Mouse (Mus musculus) limb, embryonic 11.5 days (tissue): ENCODE measurements around the gene Skap1. TPM values are rescaled to one million over a fixed set of nuclear protein-coding genes. Genes with fewer than 3 reads are reported as not detected.
A peak's percentile ranks its signal among the peaks of the same experiment; 100 is the strongest.

Source experiments
- ATAC-seq: fragments of 200-750 bp; cut with Nextera tagmentation; 2 replicates; pipeline ENCODE4 v1.8.0; 2017; ENCODE audit warnings: low read depth; ENCODE audit not compliant: insufficient number of reproducible peaks, low FRiP score, low TSS enrichment
- DNase-seq: peaks from one replicate; pipeline ENCODE4 v3.0.0-alpha.2; 2015; ENCODE audit warnings: low spot score
- H3K27ac ChIP-seq: fragments of 300-500 bp; sonication (generic); replicated peaks from 2 replicates; pipeline ENCODE4 v1.5.1; 2014; ENCODE audit warnings: low read depth, mild to moderate bottlenecking, low read length
- H3K27me3 ChIP-seq: fragments of 300-500 bp; sonication (generic); 2 replicates; pipeline ENCODE4 v1.6.1; 2014; ENCODE audit warnings: mild to moderate bottlenecking, low read length, mixed read lengths; ENCODE audit not compliant: control insufficient read depth, insufficient read depth
- H3K36me3 ChIP-seq: fragments of 300-500 bp; sonication (generic); 2 replicates; pipeline ENCODE4 v1.6.1; 2014; ENCODE audit warnings: mild to moderate bottlenecking, low read length, moderate library complexity, mixed read lengths; ENCODE audit not compliant: control insufficient read depth, insufficient read depth
- H3K4me1 ChIP-seq: fragments of 300-500 bp; sonication (generic); 2 replicates; pipeline ENCODE4 v1.6.1; 2014; ENCODE audit warnings: low read length, mixed read lengths; ENCODE audit not compliant: control insufficient read depth, insufficient read depth
- H3K4me2 ChIP-seq: fragments of 300-500 bp; sonication (generic); 2 replicates; pipeline ENCODE4 v1.6.1; 2014; ENCODE audit warnings: low read depth, mild to moderate bottlenecking, moderate library complexity; ENCODE audit not compliant: severe bottlenecking
- H3K4me3 ChIP-seq: fragments of 300-500 bp; sonication (generic); 2 replicates; pipeline ENCODE4 v1.5.1; 2014; ENCODE audit warnings: low read depth, low read length
- H3K9ac ChIP-seq: fragments of 300-500 bp; sonication (generic); 2 replicates; pipeline ENCODE4 v1.6.1; 2014; ENCODE audit warnings: mild to moderate bottlenecking, low read length
- H3K9me3 ChIP-seq: fragments of 300-500 bp; sonication (generic); 2 replicates; pipeline ENCODE4 v1.6.1; 2016; ENCODE audit warnings: low read length; ENCODE audit not compliant: control insufficient read depth
- WGBS: fragments of 180-500 bp; shearing (Covaris S2); extraction: QIAGEN DNeasy Blood & Tissue Kit; methylation state at CpG from one replicate; pipeline ENCODE4 v1.1.7; 2014; 5-methylcytosine and 5-hydroxymethylcytosine counted together
- polyA plus RNA-seq: library from polyadenylated mRNA; unstranded; fragments of >200 nt; fragmentation: Nextera tagmentation; extraction: Ambion mirVana; gene quantifications from 2 replicates; pipeline ENCODE4 v1.2.1, GENCODE M21; 2014

Skap1 gene
- polyA plus RNA-seq, 1 experiment from 2014 or later: 0.27 TPM

GRCm38 (mm10) chr11:96760042-96760441, 295.6 kb downstream of the Skap1 start:
- Histone ChIP-seq H3K4me1 (no peaks in the 10 kb centered on the region), H3K4me2 (no peak overlapping the region), H3K36me3 (no peaks in the 10 kb centered on the region), H3K4me3 (no peak overlapping the region), H3K9ac (no peak overlapping the region), H3K27me3 (no peaks in the 10 kb centered on the region), H3K27ac (no peak overlapping the region), H3K9me3 (no peaks in the 10 kb centered on the region)
- DNase-seq (peak; percentile 53), ATAC-seq (no peak)
- 42% methylated on average over 3 of the region's 3 CpGs for WGBS

DNA sequence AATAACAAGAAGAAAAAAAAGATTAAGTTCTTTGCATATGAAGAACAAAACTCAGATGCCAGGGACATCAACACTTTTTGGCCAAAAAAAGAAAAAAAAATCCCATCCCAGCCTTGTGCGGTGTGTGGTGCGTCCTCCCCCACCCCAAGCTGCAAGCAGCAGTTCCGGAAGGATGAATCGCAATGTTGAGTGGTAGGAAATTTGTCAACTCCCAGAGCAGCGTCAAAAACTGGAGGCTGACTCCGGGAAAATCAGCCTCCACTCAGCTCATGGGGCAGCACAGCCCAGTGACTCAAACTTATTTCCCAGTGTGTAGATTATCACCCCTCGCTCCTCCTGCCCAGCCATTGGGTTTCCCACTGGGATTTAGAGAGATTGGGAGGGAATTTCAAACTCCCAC, 297.6 kb downstream of the Skap1 start:
- Histone ChIP-seq H3K4me1 (no peaks in the 10 kb centered on the region; the same call in 1 of the 2 replicates), H3K9me3 (no peaks in the 10 kb centered on the region), H3K27me3 (no peaks in the 10 kb centered on the region), H3K4me3 (no peak overlapping the region), H3K27ac (no peak overlapping the region), H3K4me2 (no peak overlapping the region), H3K36me3 (no peaks in the 10 kb centered on the region), H3K9ac (no peak overlapping the region)
- no peak for ATAC-seq
- no peak for DNase-seq
- 73% methylated on average over 7 of the region's 7 CpGs for WGBS

GRCm38 (mm10) chr11:96762742-96763470, 298.5 kb downstream of the Skap1 start:
- Histone ChIP-seq H3K4me1 (peaks cover 5% of the 10 kb centered on the region; the same call in 1 of the 2 replicates), H3K27ac (no peak overlapping the region), H3K9ac (no peak overlapping the region), H3K27me3 (no peaks in the 10 kb centered on the region), H3K36me3 (no peaks in the 10 kb centered on the region), H3K9me3 (no peaks in the 10 kb centered on the region), H3K4me2 (no peak overlapping the region), H3K4me3 (no peak overlapping the region)
- DNase-seq (no peak), ATAC-seq (no peak)
- WGBS: 65% methylated on average over 15 of the region's 15 CpGs

DNA sequence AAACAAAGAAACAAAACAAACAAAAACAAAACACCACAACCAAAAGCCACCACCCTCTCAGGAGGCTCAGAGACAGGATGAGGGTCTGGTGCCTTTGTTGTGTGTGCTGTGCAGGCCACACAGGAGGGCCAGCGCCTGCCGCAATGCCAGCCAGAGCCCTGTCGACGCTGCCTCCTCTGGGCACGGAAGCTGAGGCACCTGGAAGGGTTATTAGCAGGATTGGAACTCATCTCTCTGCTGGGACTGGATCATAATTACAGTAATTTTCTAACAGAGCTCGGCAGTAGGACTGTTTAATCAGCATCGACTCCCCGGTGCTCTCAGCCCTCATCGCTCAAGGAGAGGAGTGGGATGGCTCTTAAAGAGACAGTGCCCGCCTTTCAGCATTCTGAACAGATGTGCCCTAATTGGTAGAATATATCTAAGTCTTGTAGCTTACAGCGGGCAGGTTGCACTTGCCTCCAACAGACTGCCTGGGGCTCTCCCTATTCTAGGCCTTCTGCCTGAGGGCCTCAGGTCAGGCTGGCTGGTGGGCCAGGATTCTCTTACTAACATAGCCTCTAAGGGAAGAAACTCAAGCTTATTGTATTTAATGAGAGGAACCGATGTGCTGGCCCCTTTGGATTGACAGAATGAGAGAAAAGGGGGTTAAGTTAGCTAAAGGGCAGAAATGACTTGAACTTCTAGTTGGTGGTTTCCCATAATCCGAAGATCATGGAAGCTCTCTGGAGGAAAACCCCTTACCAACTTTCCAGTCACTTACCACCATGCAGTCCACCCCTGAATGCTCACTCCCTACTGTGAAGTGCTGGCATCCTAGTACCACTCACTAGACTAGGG, 300.3 kb downstream of the Skap1 start:
- no peaks in the 10 kb centered on the region for H3K9me3 ChIP-seq
- H3K27me3 ChIP-seq: no peaks in the 10 kb centered on the region
- H3K36me3 ChIP-seq: no peaks in the 10 kb centered on the region
- no peak overlapping the region for H3K4me2 ChIP-seq
- no peak overlapping the region for H3K9ac ChIP-seq
- peaks cover 5% of the 10 kb centered on the region; the same call in 1 of the 2 replicates for H3K4me1 ChIP-seq
- no peak overlapping the region for H3K4me3 ChIP-seq
- DNase-seq (no peak), ATAC-seq (no peak)
- 42% methylated on average over 13 of the region's 13 CpGs for WGBS
- no peak overlapping the region for H3K27ac ChIP-seq

DNA sequence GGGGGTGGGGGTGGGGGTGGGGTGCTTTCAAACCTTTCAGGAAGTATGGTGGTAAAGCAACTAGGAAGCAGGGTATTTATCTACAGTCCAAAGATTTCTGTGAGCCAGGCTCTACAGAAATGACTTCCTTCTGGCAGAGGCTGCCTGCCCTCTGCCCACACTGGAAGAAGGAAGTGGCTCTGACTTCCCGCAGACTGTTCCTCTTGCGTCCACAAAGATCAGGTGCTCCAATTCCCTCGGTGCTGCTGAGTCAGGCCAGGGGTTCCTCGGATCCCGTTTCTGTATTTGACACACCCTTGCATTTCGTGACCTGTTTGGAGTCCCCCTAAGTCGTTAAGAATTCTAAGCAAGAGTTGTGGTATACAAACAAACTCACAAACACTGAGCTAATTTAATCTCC, 301.3 kb downstream of the Skap1 start:
- Histone ChIP-seq H3K4me1 (peaks cover 5% of the 10 kb centered on the region; the same call in 1 of the 2 replicates), H3K4me3 (no peak overlapping the region), H3K9me3 (no peaks in the 10 kb centered on the region), H3K27me3 (no peaks in the 10 kb centered on the region), H3K4me2 (no peak overlapping the region), H3K27ac (no peak overlapping the region), H3K9ac (no peak overlapping the region), H3K36me3 (peaks cover 3% of the 10 kb centered on the region; the same call in 1 of the 2 replicates)
- ATAC-seq: no peak
- DNase-seq: no peak
- 74% methylated on average over 7 of the region's 7 CpGs for WGBS

GRCm38 (mm10) chr11:96766555-96766954, 302.2 kb downstream of the Skap1 start:
- WGBS: 81% methylated on average over 12 of the region's 12 CpGs
- Histone ChIP-seq H3K9me3 (no peaks in the 10 kb centered on the region), H3K27me3 (no peaks in the 10 kb centered on the region), H3K4me3 (no peak overlapping the region), H3K36me3 (peaks cover 10% of the 10 kb centered on the region; the same call in 1 of the 2 replicates), H3K4me2 (no peak overlapping the region), H3K4me1 (peaks cover 5% of the 10 kb centered on the region; the same call in 1 of the 2 replicates), H3K27ac (no peak overlapping the region), H3K9ac (no peak overlapping the region)
- no peak for DNase-seq
- ATAC-seq: no peak

DNA sequence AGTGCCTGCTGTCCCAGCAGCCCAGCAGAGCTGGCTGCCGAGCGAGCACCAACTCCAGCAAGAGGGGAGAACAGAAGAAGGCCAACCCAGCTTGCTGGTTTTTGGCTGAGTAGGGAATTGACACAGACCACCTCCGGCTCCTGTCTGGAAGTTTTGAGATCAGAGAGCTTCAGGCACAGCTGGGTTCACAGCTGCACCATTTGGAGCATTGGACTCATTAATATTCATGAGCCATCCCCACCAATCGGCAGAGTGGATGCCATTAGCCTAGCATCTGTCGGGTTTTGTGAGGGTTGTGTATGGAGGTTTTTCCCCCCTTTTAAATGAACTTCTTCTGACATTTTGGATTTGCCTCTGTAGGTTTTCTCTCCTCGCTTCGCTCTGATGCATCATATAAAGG, 302.7 kb downstream of the Skap1 start:
- H3K4me1 ChIP-seq: peaks cover 5% of the 10 kb centered on the region; the same call in 1 of the 2 replicates
- peaks cover 10% of the 10 kb centered on the region; the same call in 1 of the 2 replicates for H3K36me3 ChIP-seq
- no peak for DNase-seq
- no peaks in the 10 kb centered on the region for H3K27me3 ChIP-seq
- H3K9me3 ChIP-seq: no peaks in the 10 kb centered on the region
- 41% methylated on average over 7 of the region's 7 CpGs for WGBS
- H3K4me3 ChIP-seq: no peak overlapping the region
- no peak overlapping the region for H3K4me2 ChIP-seq
- H3K27ac ChIP-seq: no peak overlapping the region
- no peak for ATAC-seq
- no peak overlapping the region for H3K9ac ChIP-seq

- no peaks in the 10 kb centered on the region for H3K27me3 ChIP-seq
- 56% methylated on average over 9 of the region's 9 CpGs for WGBS
- H3K4me3 ChIP-seq: no peak overlapping the region
- no peak overlapping the region for H3K9ac ChIP-seq
- no peak overlapping the region for H3K27ac ChIP-seq
- no peak overlapping the region for H3K4me2 ChIP-seq
- H3K4me1 ChIP-seq: peaks cover 5% of the 10 kb centered on the region; the same call in 1 of the 2 replicates
- H3K36me3 ChIP-seq: peaks cover 13% of the 10 kb centered on the region; the same call in 1 of the 2 replicates
- ATAC-seq (no peak), DNase-seq (no peak)
- H3K9me3 ChIP-seq: no peaks in the 10 kb centered on the region
These were observed 303.8 kb downstream of the Skap1 start for GRCm38 (mm10) chr11:96768240-96768639.
